Comparison of ENCODE assay signal across 9 mouse cellular contexts in genomic region chr9:108189488-108189786, GRCm38 (mm10). TPM values are rescaled to one million over a fixed set of nuclear protein-coding genes. Genes with fewer than 3 reads are reported as not detected.
DNase-seq lines count a peak whose midpoint lies in the region; ATAC-seq lines count a peak whose summit lies in the region.
"Had no signal": no experiment of that assay in that cellular context is flagged by ENCODE, and none has a peak within 500 bp of the region (broad histone marks: within the 10 kb centered on the region; RNA-seq: fewer than 3 reads in every experiment).

No protein-coding gene starts in this region.

- H3K4me3 ChIP-seq in heart, embryonic 16.5 days (ENCODE audit: low read length) = peak overlapping the region; percentile 63
- H3K4me3 ChIP-seq in embryonic facial prominence, embryonic 14.5 days (ENCODE audit: low read depth, low read length) = peak overlapping the region; percentile 61
- H3K4me3 ChIP-seq in intestine, embryonic 14.5 days (ENCODE audit: low read depth, low read length) = no peak overlapping the region
- peak overlapping the region; percentile 72 for H3K4me3 ChIP-seq in neural tube, embryonic 12.5 days

- ATAC-seq in heart, embryonic 16.5 days (replicated peaks; ENCODE audit: extremely low read depth, insufficient read depth, low FRiP score) = no peak
- no peak for ATAC-seq in embryonic facial prominence, embryonic 14.5 days (ENCODE audit: low read depth)
- ATAC-seq in intestine, embryonic 14.5 days (replicated peaks; ENCODE audit: low FRiP score, low TSS enrichment, low read depth) = no peak
- no peak for ATAC-seq in neural tube, embryonic 12.5 days (ENCODE audit: low FRiP score, low read depth)
- no peak for ATAC-seq in megakaryocyte-erythroid progenitor cell, adult 5-6 weeks (replicated peaks; ENCODE audit: low FRiP score, low TSS enrichment, poor library complexity, severe bottlenecking)

- 46% methylated on average over 5 of the region's 5 CpGs for WGBS in heart, embryonic 16.5 days
- 41% methylated on average over 5 of the region's 5 CpGs for WGBS in embryonic facial prominence, embryonic 14.5 days
- 47% methylated on average over 5 of the region's 5 CpGs for WGBS in intestine, embryonic 14.5 days
- 36% methylated on average over 5 of the region's 5 CpGs for WGBS in neural tube, embryonic 12.5 days

- no peak overlapping the region for H3K9ac ChIP-seq in heart, embryonic 16.5 days (ENCODE audit: low read length)
- peak overlapping the region; percentile 55; the same call in 1 of the 2 replicates for H3K9ac ChIP-seq in embryonic facial prominence, embryonic 14.5 days (ENCODE audit: low read depth, low read length)
- H3K9ac ChIP-seq in intestine, embryonic 14.5 days (ENCODE audit: low read length) = no peak overlapping the region
- H3K9ac ChIP-seq in neural tube, embryonic 12.5 days = peak overlapping the region; percentile 81

- intact Hi-C loops in heart, postnatal 36 days (cut with DNase I) = no loop called here
- intact Hi-C loops in left cerebral cortex, postnatal 4 days (cut with DNase I) = no loop called here
- intact Hi-C loops in left cerebral cortex, postnatal 36 days (cut with DNase I) = loop anchor here (5.0 kb wide), 2 partner anchors 37 to 52 kb away; no protein-coding TSS in a partner anchor

- no peaks in the 10 kb centered on the region for H3K36me3 ChIP-seq in heart, embryonic 16.5 days (ENCODE audit: control insufficient read depth, insufficient read depth)
- no peaks in the 10 kb centered on the region for H3K36me3 ChIP-seq in embryonic facial prominence, embryonic 14.5 days (ENCODE audit: control insufficient read depth, insufficient read depth, low read length)
- no peaks in the 10 kb centered on the region for H3K36me3 ChIP-seq in intestine, embryonic 14.5 days (ENCODE audit: control insufficient read depth, insufficient read depth, low read length)
- H3K36me3 ChIP-seq in neural tube, embryonic 12.5 days = no peaks in the 10 kb centered on the region; the same call in 1 of the 2 replicates
- H3K36me3 ChIP-seq: G1E had no signal

- H3K4me1 ChIP-seq in heart, embryonic 16.5 days (ENCODE audit: control insufficient read depth, insufficient read depth, low read length) = peaks cover 3% of the 10 kb centered on the region
- H3K4me1 ChIP-seq in embryonic facial prominence, embryonic 14.5 days (ENCODE audit: control insufficient read depth, insufficient read depth, low read length) = no peaks in the 10 kb centered on the region
- no peaks in the 10 kb centered on the region for H3K4me1 ChIP-seq in intestine, embryonic 14.5 days (replicated peaks; ENCODE audit: control insufficient read depth, insufficient read depth, low read length)
- H3K4me1 ChIP-seq in neural tube, embryonic 12.5 days = peaks cover 17% of the 10 kb centered on the region; the same call in 1 of the 2 replicates

- peak overlapping the region; percentile 93; the same call in 1 of the 2 replicates for H3K4me2 ChIP-seq in heart, embryonic 16.5 days (ENCODE audit: low read depth, low read length)
- H3K4me2 ChIP-seq in embryonic facial prominence, embryonic 14.5 days (ENCODE audit: low read depth, low read length) = peak overlapping the region; percentile 89
- peak overlapping the region; percentile 82 for H3K4me2 ChIP-seq in intestine, embryonic 14.5 days (ENCODE audit: low read length)
- H3K4me2 ChIP-seq in neural tube, embryonic 12.5 days (replicated peaks) = peak overlapping the region; percentile 75

- DNase-seq in heart, postnatal 36 days = no peak
- DNase-seq in embryonic facial prominence, embryonic 14.5 days (ENCODE audit: low spot score) = no peak
- DNase-seq in intestine, embryonic 14.5 days (ENCODE audit: low spot score) = no peak
- DNase-seq in left cerebral cortex, postnatal 4 days = no peak
- no peak for DNase-seq in left cerebral cortex, postnatal 36 days (ENCODE audit: low spot score in 2 of 2)

- peaks cover 36% of the 10 kb centered on the region for H3K27me3 ChIP-seq in heart, embryonic 16.5 days (ENCODE audit: control insufficient read depth, insufficient read depth, low read length)
- peaks cover 14% of the 10 kb centered on the region for H3K27me3 ChIP-seq in embryonic facial prominence, embryonic 14.5 days (replicated peaks; ENCODE audit: control insufficient read depth, insufficient read depth, low read length)
- peaks cover 19% of the 10 kb centered on the region for H3K27me3 ChIP-seq in intestine, embryonic 14.5 days (replicated peaks; ENCODE audit: control insufficient read depth, insufficient read depth, low read length)
- peaks cover 4% of the 10 kb centered on the region; the same call in 1 of the 2 replicates for H3K27me3 ChIP-seq in neural tube, embryonic 12.5 days (replicated peaks)

- no peak overlapping the region for H3K27ac ChIP-seq in heart, embryonic 16.5 days (ENCODE audit: low read length)
- no peak overlapping the region for H3K27ac ChIP-seq in embryonic facial prominence, embryonic 14.5 days (replicated peaks; ENCODE audit: low read depth, low read length)
- no peak overlapping the region for H3K27ac ChIP-seq in intestine, embryonic 14.5 days (ENCODE audit: low read depth)
- H3K27ac ChIP-seq in neural tube, embryonic 12.5 days = no peak overlapping the region

- no peaks in the 10 kb centered on the region for H3K9me3 ChIP-seq in heart, embryonic 16.5 days (replicated peaks; ENCODE audit: control insufficient read depth, low read length)
- H3K9me3 ChIP-seq in embryonic facial prominence, embryonic 14.5 days (ENCODE audit: control insufficient read depth, low read length) = no peaks in the 10 kb centered on the region
- H3K9me3 ChIP-seq in intestine, embryonic 14.5 days (ENCODE audit: control insufficient read depth, low read length) = no peaks in the 10 kb centered on the region
- no peaks in the 10 kb centered on the region for H3K9me3 ChIP-seq in neural tube, embryonic 12.5 days
- H3K9me3 ChIP-seq: G1E had no signal

RNA-seq across cellular contexts. Expression of gene Bsn, which starts 0.7 kb away (rescaled TPM):
- polyA plus RNA-seq in heart, embryonic 16.5 days (2015; fragmentation: Nextera tagmentation; extraction: Ambion mirVana) = 0.34 and 0.81 TPM in 2 replicates
- under 1 TPM in 1 of 2 experiments, not detected in 1; 0.03 TPM for total RNA-seq in heart, postnatal 36 days (2021)
- polyA plus RNA-seq in embryonic facial prominence, embryonic 14.5 days (2014; fragmentation: Nextera tagmentation; extraction: Ambion mirVana) = 1.1 TPM in 2 replicates
- polyA plus RNA-seq in intestine, embryonic 14.5 days (2014; fragmentation: Nextera tagmentation; extraction: Ambion mirVana) = 4.1 and 4.6 TPM in 2 replicates
- polyA plus RNA-seq in neural tube, embryonic 12.5 days (2016; fragmentation: Nextera tagmentation; extraction: Ambion mirVana) = 5.3 and 6.5 TPM in 2 replicates
- total RNA-seq in left cerebral cortex, postnatal 4 days (2021) = 10 to 100 TPM; 70.4 to 74.5 TPM
- total RNA-seq in left cerebral cortex, postnatal 36 days (2021) = 100 to 1,000 TPM; 269 to 307 TPM
- 5.5 and 7.4 TPM in 2 replicates for total RNA-seq in megakaryocyte-erythroid progenitor cell, adult 5-6 weeks (2014; fragmentation: Nextera tagmentation)
- total RNA-seq in megakaryocyte-erythroid progenitor cell, adult 5-6 weeks (2017) = 2.3 and 2.9 TPM in 2 replicates

Comparison
In these comparisons a context has a peak if more than half of its experiments do, and no peak if none do; other contexts are left out.
1. H3K9ac ChIP-seq: peak in embryonic facial prominence, embryonic 14.5 days (single experiment) and neural tube, embryonic 12.5 days (single experiment); none in heart, embryonic 16.5 days (single experiment) and intestine, embryonic 14.5 days (single experiment).
2. RNA of gene Bsn, which starts 0.7 kb away (total RNA-seq): 269 to 307 TPM in left cerebral cortex, postnatal 36 days and 70.4 to 74.5 TPM in left cerebral cortex, postnatal 4 days; 2.3 to 7.4 TPM in megakaryocyte-erythroid progenitor cell, adult 5-6 weeks and 0.03 TPM in heart, postnatal 36 days; every median in the first group is over 4 times any median in the second.
3. Peak in every context shown above with its lines, with median percentiles within 50 percentile points of each other: H3K4me2 ChIP-seq.